Mouse (Mus musculus) midbrain, embryonic 14.5 days (tissue): ENCODE measurements at regions not wholly inside any gene's neighbourhood (a gene's known extent, or its start where the extent isn't known, plus 50 kb on each side); places are given as distances from the start of the nearest gene placed in this dataset.

Experiments
- ATAC-seq: fragments of 200-750 bp; cut with Nextera tagmentation; 2 replicates; pipeline ENCODE4 v1.8.0; 2017; ENCODE audit warnings: moderate number of reproducible peaks, moderate library complexity; ENCODE audit not compliant: low FRiP score, low TSS enrichment
- DNase-seq: peaks from one replicate; pipeline ENCODE4 v3.0.0-alpha.2; 2015
- H3K27ac ChIP-seq: fragments of 300-500 bp; sonication (generic); replicated peaks from 2 replicates; pipeline ENCODE4 v1.5.1; 2014; ENCODE audit warnings: mild to moderate bottlenecking, low read depth, low read length, moderate library complexity
- H3K27me3 ChIP-seq: fragments of 300-500 bp; sonication (generic); 2 replicates; pipeline ENCODE4 v1.6.1; 2014; ENCODE audit warnings: low read length, control low read depth, mixed read lengths; ENCODE audit not compliant: control insufficient read depth, insufficient read depth
- H3K36me3 ChIP-seq: fragments of 300-500 bp; sonication (generic); 2 replicates; pipeline ENCODE4 v1.6.1; 2014; ENCODE audit warnings: low read length, control low read depth; ENCODE audit not compliant: control insufficient read depth, insufficient read depth
- H3K4me1 ChIP-seq: fragments of 300-500 bp; sonication (generic); 2 replicates; pipeline ENCODE4 v1.6.1; 2014; ENCODE audit warnings: mild to moderate bottlenecking, antibody characterized with exemption, low read length, control low read depth; ENCODE audit not compliant: control insufficient read depth, insufficient read depth
- H3K4me2 ChIP-seq: fragments of 300-500 bp; sonication (generic); 2 replicates; pipeline ENCODE4 v1.6.1; 2014; ENCODE audit warnings: mild to moderate bottlenecking, low read length, moderate library complexity
- H3K4me3 ChIP-seq: fragments of 300-500 bp; sonication (generic); replicated peaks from 2 replicates; pipeline ENCODE4 v1.5.1; 2014; ENCODE audit warnings: low read depth, low read length
- H3K9ac ChIP-seq: fragments of 300-500 bp; sonication (generic); replicated peaks from 2 replicates; pipeline ENCODE4 v1.6.1; 2014; ENCODE audit warnings: mild to moderate bottlenecking, low read length, moderate library complexity
- H3K9me3 ChIP-seq: fragments of 300-500 bp; sonication (generic); 2 replicates; pipeline ENCODE4 v1.6.1; 2016; ENCODE audit warnings: low read length, control low read depth, mixed read lengths; ENCODE audit not compliant: control insufficient read depth
- WGBS: fragments of 180-500 bp; shearing (Covaris S2); extraction: QIAGEN DNeasy Blood & Tissue Kit; methylation state at CpG from one replicate; pipeline ENCODE4 v1.1.7; 2014; 5-methylcytosine and 5-hydroxymethylcytosine counted together

DNA sequence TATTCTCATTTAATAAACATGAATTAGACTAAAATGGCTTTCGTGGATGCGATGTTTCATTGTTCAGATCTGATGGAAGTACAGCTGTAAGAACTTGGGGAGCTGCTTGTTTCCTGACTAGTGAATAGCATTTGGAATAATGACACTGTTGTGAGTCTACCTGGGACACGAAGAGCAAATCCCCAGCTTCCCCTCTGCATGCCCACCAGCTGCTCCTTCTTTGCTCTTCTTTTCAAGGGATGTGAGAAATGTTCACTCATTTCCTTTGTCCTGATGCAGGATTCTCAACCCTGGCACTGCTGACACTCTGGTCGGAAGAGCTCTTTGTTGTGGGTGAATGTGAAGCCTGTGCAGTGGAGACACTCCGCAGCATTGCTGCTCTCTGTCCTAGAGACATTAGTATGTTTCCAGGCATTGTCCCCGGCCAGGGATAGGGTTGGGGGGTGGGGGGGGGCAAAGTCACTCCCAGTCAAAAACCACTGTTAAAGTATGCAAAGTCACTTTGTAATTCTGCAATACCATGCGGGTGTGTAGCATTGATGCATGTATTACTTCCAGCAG, 334.1 kb downstream of the Mex3b start:
- 13% methylated on average over 7 of the region's 7 CpGs for WGBS
- no peaks in the 10 kb centered on the region for H3K9me3 ChIP-seq
- peak overlapping the region; percentile 94 for H3K27ac ChIP-seq
- ATAC-seq, result peak; percentile 53
- peaks cover 40% of the 10 kb centered on the region for H3K4me1 ChIP-seq
- H3K4me3 ChIP-seq, result no peak overlapping the region
- DNase-seq, result peak; percentile 64
- H3K9ac ChIP-seq, result peak overlapping the region; percentile 42; the same call in 1 of the 2 replicates
- no peaks in the 10 kb centered on the region for H3K36me3 ChIP-seq
- H3K4me2 ChIP-seq, result peak overlapping the region; percentile 53
- H3K27me3 ChIP-seq, result no peaks in the 10 kb centered on the region

DNA sequence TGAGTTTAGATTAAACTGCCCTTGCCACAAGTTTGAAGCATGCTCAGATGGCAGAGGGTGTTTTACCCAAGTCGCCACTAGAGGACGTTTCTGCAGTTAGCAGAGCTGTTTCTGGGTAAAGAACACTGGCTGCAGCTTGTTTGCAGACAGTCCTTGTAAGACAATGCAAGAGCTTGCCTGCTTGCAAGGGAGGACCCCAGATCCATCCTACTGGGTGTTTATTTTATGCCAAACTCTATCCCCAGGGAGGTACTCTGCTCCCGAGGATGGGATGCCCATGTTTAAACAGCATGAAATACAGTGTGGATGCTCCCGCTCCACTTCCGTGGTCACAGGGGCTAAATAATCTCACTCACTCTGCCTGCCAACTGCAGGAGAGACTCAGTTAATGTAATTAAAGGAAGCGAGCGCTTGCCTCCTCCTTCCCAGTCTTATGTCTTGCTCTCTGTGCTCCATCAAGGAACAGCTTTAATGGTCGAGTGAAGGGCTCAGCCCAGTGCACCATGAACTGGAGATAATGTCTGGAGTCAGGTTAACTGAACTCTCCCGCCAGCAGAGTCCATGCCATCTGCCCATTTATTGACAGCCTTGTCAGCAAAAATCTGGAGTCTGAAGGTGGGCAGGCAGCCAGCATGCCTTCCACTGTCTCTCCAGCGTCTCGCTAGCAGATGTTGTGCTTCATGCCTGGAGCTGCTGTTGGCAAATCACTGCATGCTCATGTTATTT, 334.8 kb downstream of the Mex3b start:
- ATAC-seq, result peak; percentile 76
- Histone ChIP-seq H3K4me1 (peaks cover 40% of the 10 kb centered on the region), H3K9me3 (no peaks in the 10 kb centered on the region)

GRCm38 (mm10) chr7:83203311-83204012, 336.3 kb downstream of the Mex3b start:
- WGBS, result 69% methylated on average over 10 of the region's 10 CpGs
- DNase-seq (no peak), ATAC-seq (no peak)
- H3K36me3 ChIP-seq, result no peaks in the 10 kb centered on the region
- H3K9me3 ChIP-seq, result no peaks in the 10 kb centered on the region
- no peak overlapping the region for H3K4me3 ChIP-seq
- no peak overlapping the region for H3K9ac ChIP-seq
- peak overlapping the region; percentile 94 for H3K27ac ChIP-seq
- H3K27me3 ChIP-seq, result no peaks in the 10 kb centered on the region
- H3K4me2 ChIP-seq, result no peak overlapping the region
- H3K4me1 ChIP-seq, result peaks cover 40% of the 10 kb centered on the region

More for the DNA sequence above, 334.8 kb downstream of the Mex3b start:
- H3K27me3 ChIP-seq, result no peaks in the 10 kb centered on the region
- peak overlapping the region; percentile 53 for H3K4me2 ChIP-seq
- H3K9ac ChIP-seq, result peak overlapping the region; percentile 42
- H3K27ac ChIP-seq, result peak overlapping the region; percentile 94
- H3K4me3 ChIP-seq, result peak overlapping the region; percentile 20
- peak; percentile 92 for DNase-seq
- no peaks in the 10 kb centered on the region for H3K36me3 ChIP-seq
- 5% methylated on average over 11 of the region's 11 CpGs for WGBS

GRCm38 (mm10) chr7:83204013-83204365, 336.9 kb downstream of the Mex3b start:
- ATAC-seq (peak; percentile 40), DNase-seq (peak; percentile 77)
- Histone ChIP-seq H3K4me3 (no peak overlapping the region), H3K4me1 (peaks cover 40% of the 10 kb centered on the region), H3K36me3 (no peaks in the 10 kb centered on the region), H3K9ac (peak overlapping the region; percentile 43; the same call in 1 of the 2 replicates), H3K27me3 (no peaks in the 10 kb centered on the region), H3K9me3 (no peaks in the 10 kb centered on the region), H3K27ac (peak overlapping the region; percentile 94), H3K4me2 (0 out of 2 replicates have a peak overlapping the region, but pooled peaks have one; percentile 1)
- WGBS, result 14% methylated on average over 4 of the region's 4 CpGs

DNA sequence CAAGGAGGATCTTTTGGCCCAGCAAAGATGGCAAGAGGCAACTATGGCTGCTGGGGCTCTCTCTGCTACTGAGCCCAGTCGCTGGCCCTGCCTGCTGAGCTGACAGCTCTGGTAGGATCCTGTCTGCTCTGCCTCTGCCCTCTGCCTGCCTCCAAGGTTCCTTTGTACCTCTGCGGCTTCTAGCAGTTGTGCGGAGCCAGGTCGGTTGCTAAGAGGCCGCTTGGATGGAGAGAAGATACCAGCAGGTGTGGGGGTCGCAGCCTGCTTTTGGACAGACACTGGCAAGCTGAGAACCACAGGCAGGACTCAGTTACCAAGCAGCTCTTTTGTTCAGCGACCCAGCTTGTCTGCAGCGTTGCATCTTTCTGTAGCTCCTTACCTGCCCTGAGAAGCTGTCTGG, 337.6 kb downstream of the Mex3b start:
- Histone ChIP-seq H3K4me3 (no peak overlapping the region), H3K9me3 (no peaks in the 10 kb centered on the region), H3K4me2 (0 out of 2 replicates have a peak overlapping the region, but pooled peaks have one; percentile 1), H3K9ac (peak overlapping the region; percentile 43), H3K4me1 (peaks cover 40% of the 10 kb centered on the region), H3K27me3 (no peaks in the 10 kb centered on the region), H3K27ac (peak overlapping the region; percentile 94), H3K36me3 (no peaks in the 10 kb centered on the region)
- 32% methylated on average over 8 of the region's 8 CpGs for WGBS
- ATAC-seq (no peak), DNase-seq (peak; percentile 40)

DNA sequence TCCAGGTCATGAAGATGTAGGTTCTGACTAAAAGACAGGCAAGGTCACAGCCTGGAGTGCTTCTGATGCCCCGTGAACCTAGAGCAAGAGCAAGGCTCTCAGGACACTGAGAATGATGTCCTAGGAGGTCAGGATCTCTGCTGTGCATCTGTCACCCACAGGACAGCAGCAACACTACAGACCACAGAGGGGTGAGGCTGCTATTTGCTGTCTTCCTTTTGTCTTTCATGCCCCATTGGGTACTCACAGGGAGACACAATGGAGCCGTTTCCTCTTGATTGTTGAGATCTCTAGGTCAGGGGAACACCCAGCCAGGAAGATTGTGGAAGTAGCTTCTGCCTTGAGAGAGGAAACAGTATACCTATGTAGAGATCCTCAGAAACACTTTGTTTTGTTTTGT, 339.9 kb downstream of the Mex3b start:
- H3K36me3 ChIP-seq, result no peaks in the 10 kb centered on the region
- no peak for DNase-seq
- H3K27me3 ChIP-seq, result no peaks in the 10 kb centered on the region
- no peak overlapping the region for H3K4me2 ChIP-seq
- no peak overlapping the region for H3K4me3 ChIP-seq
- no peak overlapping the region for H3K27ac ChIP-seq
- no peak overlapping the region for H3K9ac ChIP-seq
- WGBS, result 49% methylated on average over 2 of the region's 2 CpGs
- peaks cover 31% of the 10 kb centered on the region for H3K4me1 ChIP-seq
- no peaks in the 10 kb centered on the region for H3K9me3 ChIP-seq
- ATAC-seq, result no peak

- H3K4me2 ChIP-seq, result no peak overlapping the region
- H3K27ac ChIP-seq, result no peak overlapping the region
- no peak for ATAC-seq
- no peak for DNase-seq
- H3K27me3 ChIP-seq, result no peaks in the 10 kb centered on the region
- no peaks in the 10 kb centered on the region for H3K9me3 ChIP-seq
- no peaks in the 10 kb centered on the region for H3K4me1 ChIP-seq
- WGBS, result 88% methylated on average over 6 of the region's 6 CpGs
- H3K4me3 ChIP-seq, result no peak overlapping the region
- H3K9ac ChIP-seq, result no peak overlapping the region
- no peaks in the 10 kb centered on the region for H3K36me3 ChIP-seq
Observed at GRCm38 (mm10) chr7:83211611-83212010, 344.5 kb downstream of the Mex3b start.

GRCm38 (mm10) chr7:83222029-83222722, 355.0 kb downstream of the Mex3b start:
- no peak overlapping the region for H3K27ac ChIP-seq
- no peaks in the 10 kb centered on the region for H3K9me3 ChIP-seq
- ATAC-seq (no peak), DNase-seq (no peak)
- H3K9ac ChIP-seq, result no peak overlapping the region
- no peak overlapping the region for H3K4me2 ChIP-seq
- no peaks in the 10 kb centered on the region for H3K4me1 ChIP-seq
- no peaks in the 10 kb centered on the region for H3K27me3 ChIP-seq
- H3K4me3 ChIP-seq, result no peak overlapping the region
- no peaks in the 10 kb centered on the region for H3K36me3 ChIP-seq
- 88% methylated on average over 3 of the region's 3 CpGs for WGBS
